Mouse (Mus musculus) heart, adult 2 months (tissue): Measurements from ENCODE around the gene Fnbp1.

Source experiments
- CTCF ChIP-seq: fragments of 200-600 bp; IDR thresholded peaks from 2 replicates; pipeline ENCODE4 v1.8.1; 2022; ENCODE audit warnings: antibody characterized with exemption, mild to moderate bottlenecking, moderate library complexity
- POLR2A ChIP-seq: fragments of 200-500 bp; IDR thresholded peaks from 2 replicates; pipeline ENCODE4 v1.6.1; 2011; ENCODE audit warnings: mild to moderate bottlenecking, low read depth, low read length, control low read depth; ENCODE audit not compliant: insufficient read depth

DNA sequence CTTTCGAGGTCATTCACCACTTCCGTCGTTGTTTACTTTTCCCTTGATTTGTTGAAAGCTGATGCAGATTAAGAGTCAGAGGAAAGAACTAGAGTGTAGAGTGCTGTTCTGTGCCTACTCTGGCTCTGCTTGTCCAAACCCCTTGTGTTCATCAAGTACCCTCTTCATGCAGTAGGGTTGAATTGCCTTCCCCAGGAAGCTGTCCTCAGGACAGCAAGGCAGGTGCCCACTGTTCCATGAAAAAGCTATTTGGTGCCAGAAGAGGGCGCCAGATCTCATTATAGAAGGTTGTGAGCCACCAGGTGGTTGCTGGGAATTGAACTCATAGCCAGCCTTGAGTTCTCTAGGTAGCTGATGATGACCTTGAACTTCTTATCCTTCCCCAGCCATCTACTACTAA is 31.5 kb upstream of the Fnbp1 start:
- peak; percentile 52 for TF ChIP-seq CTCF
- TF ChIP-seq POLR2A = no peak
